Mouse (Mus musculus): ENCODE measurements around the gene Lzic. TPM values are rescaled to one million over a fixed set of nuclear protein-coding genes. Genes with fewer than 3 reads are reported as not detected.

Gene Lzic
- polyA plus RNA-seq, 1 experiment, result 55.2 TPM

GRCm38 (mm10) chr4:149487729-149488128 is 2.7 kb downstream of the Lzic start:
- Histone ChIP-seq H3K36me3 (ENCODE audit: control insufficient read depth, insufficient read depth, low read length, poor library complexity, severe bottlenecking) (peaks cover 37% of the 10 kb centered on the region), H3K9ac (ENCODE audit: low read depth, poor library complexity, severe bottlenecking) (no peak overlapping the region), H3K9me3 (replicated peaks; ENCODE audit: control insufficient read depth, insufficient read depth, low read length, poor library complexity, severe bottlenecking) (no peaks in the 10 kb centered on the region), H3K4me1 (ENCODE audit: control insufficient read depth, insufficient read depth, low read length) (no peaks in the 10 kb centered on the region), H3K27ac (ENCODE audit: insufficient read depth, low read length) (no peak overlapping the region), H3K4me3 (ENCODE audit: low read depth, low read length) (no peak overlapping the region), H3K27me3 (ENCODE audit: control insufficient read depth, insufficient read depth, low read length, poor library complexity, severe bottlenecking) (no peaks in the 10 kb centered on the region)
- TF ChIP-seq POLR2A (IDR thresholded peaks at IDR 0.05; ENCODE audit: insufficient read depth, low read length) (no peak), CTCF (IDR thresholded peaks at IDR 0.05; ENCODE audit: low read depth, low read length) (no peak)

- H3K27ac ChIP-seq (ENCODE audit: insufficient read depth, low read length), result no peak overlapping the region
- TF ChIP-seq POLR2A (IDR thresholded peaks at IDR 0.05; ENCODE audit: insufficient read depth, low read length), result no peak
- no peak for TF ChIP-seq CTCF (IDR thresholded peaks at IDR 0.05; ENCODE audit: low read depth, low read length)
- no peak for TF ChIP-seq EP300 (IDR thresholded peaks at IDR 0.05; ENCODE audit: insufficient read depth, low read depth, low read length)
- no peaks in the 10 kb centered on the region for H3K27me3 ChIP-seq (ENCODE audit: control insufficient read depth, insufficient read depth, low read length, poor library complexity, severe bottlenecking)
- H3K4me1 ChIP-seq (ENCODE audit: control insufficient read depth, insufficient read depth, low read length), result no peaks in the 10 kb centered on the region
- H3K9ac ChIP-seq (ENCODE audit: low read depth, poor library complexity, severe bottlenecking), result no peak overlapping the region
- H3K4me3 ChIP-seq (ENCODE audit: low read depth, low read length), result no peak overlapping the region
- peaks cover 51% of the 10 kb centered on the region for H3K36me3 ChIP-seq (ENCODE audit: control insufficient read depth, insufficient read depth, low read length, poor library complexity, severe bottlenecking)
- H3K9me3 ChIP-seq (replicated peaks; ENCODE audit: control insufficient read depth, insufficient read depth, low read length, poor library complexity, severe bottlenecking), result no peaks in the 10 kb centered on the region
Observed at GRCm38 (mm10) chr4:149489415-149490240, 4.6 kb downstream of the Lzic start.

- Histone ChIP-seq H3K4me1 (ENCODE audit: control insufficient read depth, insufficient read depth, low read length) (no peaks in the 10 kb centered on the region), H3K27me3 (ENCODE audit: control insufficient read depth, insufficient read depth, low read length, poor library complexity, severe bottlenecking) (no peaks in the 10 kb centered on the region), H3K4me3 (ENCODE audit: low read depth, low read length) (no peak overlapping the region), H3K9ac (ENCODE audit: low read depth, poor library complexity, severe bottlenecking) (no peak overlapping the region), H3K9me3 (replicated peaks; ENCODE audit: control insufficient read depth, insufficient read depth, low read length, poor library complexity, severe bottlenecking) (no peaks in the 10 kb centered on the region), H3K36me3 (ENCODE audit: control insufficient read depth, insufficient read depth, low read length, poor library complexity, severe bottlenecking) (peaks cover 63% of the 10 kb centered on the region), H3K27ac (ENCODE audit: insufficient read depth, low read length) (no peak overlapping the region)
- TF ChIP-seq POLR2A (IDR thresholded peaks at IDR 0.05; ENCODE audit: insufficient read depth, low read length) (no peak), CTCF (IDR thresholded peaks at IDR 0.05; ENCODE audit: low read depth, low read length) (no peak), EP300 (IDR thresholded peaks at IDR 0.05; ENCODE audit: insufficient read depth, low read depth, low read length) (no peak)
Observed at GRCm38 (mm10) chr4:149491151-149491550, 6.1 kb downstream of the Lzic start.

GRCm38 (mm10) chr4:149496612-149497011 is 11.6 kb downstream of the Lzic start:
- TF ChIP-seq CTCF (IDR thresholded peaks at IDR 0.05; ENCODE audit: low read depth, low read length) (no peak), POLR2A (IDR thresholded peaks at IDR 0.05; ENCODE audit: insufficient read depth, low read length) (no peak), EP300 (IDR thresholded peaks at IDR 0.05; ENCODE audit: insufficient read depth, low read depth, low read length) (no peak)
- Histone ChIP-seq H3K36me3 (ENCODE audit: control insufficient read depth, insufficient read depth, low read length, poor library complexity, severe bottlenecking) (peaks cover 42% of the 10 kb centered on the region), H3K9me3 (replicated peaks; ENCODE audit: control insufficient read depth, insufficient read depth, low read length, poor library complexity, severe bottlenecking) (no peaks in the 10 kb centered on the region), H3K9ac (ENCODE audit: low read depth, poor library complexity, severe bottlenecking) (no peak overlapping the region), H3K4me1 (ENCODE audit: control insufficient read depth, insufficient read depth, low read length) (no peaks in the 10 kb centered on the region), H3K4me3 (ENCODE audit: low read depth, low read length) (no peak overlapping the region), H3K27me3 (ENCODE audit: control insufficient read depth, insufficient read depth, low read length, poor library complexity, severe bottlenecking) (no peaks in the 10 kb centered on the region), H3K27ac (ENCODE audit: insufficient read depth, low read length) (no peak overlapping the region)

- H3K4me3 ChIP-seq (ENCODE audit: low read depth, low read length), result no peak overlapping the region
- H3K27me3 ChIP-seq (ENCODE audit: control insufficient read depth, insufficient read depth, low read length, poor library complexity, severe bottlenecking), result no peaks in the 10 kb centered on the region
- TF ChIP-seq CTCF (IDR thresholded peaks at IDR 0.05; ENCODE audit: low read depth, low read length), result no peak
- no peak for TF ChIP-seq EP300 (IDR thresholded peaks at IDR 0.05; ENCODE audit: insufficient read depth, low read depth, low read length)
- TF ChIP-seq POLR2A (IDR thresholded peaks at IDR 0.05; ENCODE audit: insufficient read depth, low read length), result no peak
- H3K36me3 ChIP-seq (ENCODE audit: control insufficient read depth, insufficient read depth, low read length, poor library complexity, severe bottlenecking), result peaks cover 34% of the 10 kb centered on the region
- no peak overlapping the region for H3K9ac ChIP-seq (ENCODE audit: low read depth, poor library complexity, severe bottlenecking)
- no peak overlapping the region for H3K27ac ChIP-seq (ENCODE audit: insufficient read depth, low read length)
- H3K4me1 ChIP-seq (ENCODE audit: control insufficient read depth, insufficient read depth, low read length), result no peaks in the 10 kb centered on the region
- H3K9me3 ChIP-seq (replicated peaks; ENCODE audit: control insufficient read depth, insufficient read depth, low read length, poor library complexity, severe bottlenecking), result no peaks in the 10 kb centered on the region
Observed at GRCm38 (mm10) chr4:149498901-149499300, 13.9 kb downstream of the Lzic start.

- H3K27ac ChIP-seq (ENCODE audit: insufficient read depth, low read length), result no peak overlapping the region
- no peak overlapping the region for H3K9ac ChIP-seq (ENCODE audit: low read depth, poor library complexity, severe bottlenecking)
- H3K36me3 ChIP-seq (ENCODE audit: control insufficient read depth, insufficient read depth, low read length, poor library complexity, severe bottlenecking), result peaks cover 28% of the 10 kb centered on the region
- TF ChIP-seq CTCF (IDR thresholded peaks at IDR 0.05; ENCODE audit: low read depth, low read length) (no peak), POLR2A (IDR thresholded peaks at IDR 0.05; ENCODE audit: insufficient read depth, low read length) (no peak), EP300 (IDR thresholded peaks at IDR 0.05; ENCODE audit: insufficient read depth, low read depth, low read length) (no peak)
- peaks cover 2% of the 10 kb centered on the region for H3K4me1 ChIP-seq (ENCODE audit: control insufficient read depth, insufficient read depth, low read length)
- no peaks in the 10 kb centered on the region for H3K9me3 ChIP-seq (replicated peaks; ENCODE audit: control insufficient read depth, insufficient read depth, low read length, poor library complexity, severe bottlenecking)
- H3K4me3 ChIP-seq (ENCODE audit: low read depth, low read length), result no peak overlapping the region
- H3K27me3 ChIP-seq (ENCODE audit: control insufficient read depth, insufficient read depth, low read length, poor library complexity, severe bottlenecking), result no peaks in the 10 kb centered on the region
Observed at GRCm38 (mm10) chr4:149499790-149500189, 14.8 kb downstream of the Lzic start.

All from ES-Bruce4 (cell line).